Mouse (Mus musculus): Measurements from ENCODE around the gene Pgs1. TPM values are rescaled to one million over a fixed set of nuclear protein-coding genes. Genes with fewer than 3 reads are reported as not detected.

Pgs1 gene
- total and polyA plus RNA-seq, 2 experiments from 2014 or later, result 54.4 to 63.0 TPM

DNA sequence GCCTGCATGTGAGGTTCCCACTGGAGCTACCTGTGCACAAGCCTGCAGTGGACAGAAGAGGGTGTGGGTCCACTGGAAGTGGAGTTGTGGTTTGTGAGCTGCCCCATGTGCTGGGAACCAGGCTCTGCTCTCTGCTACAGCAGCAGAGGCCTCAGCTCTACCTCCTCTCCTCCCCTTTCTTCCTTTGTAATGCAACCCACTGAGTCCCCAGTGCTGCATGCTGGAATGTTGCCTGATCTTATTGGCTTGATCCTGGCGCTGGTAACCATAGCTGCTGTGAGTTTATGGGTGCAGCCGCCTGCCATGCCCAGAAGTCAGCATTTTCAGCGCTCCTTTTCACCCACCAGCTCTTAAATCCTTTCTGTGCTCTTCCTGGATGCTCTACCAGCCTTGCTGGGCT is 10.0 kb downstream of the Pgs1 start:
- Histone ChIP-seq H3K9me3 (ENCODE audit: low read length) (no peaks in the 10 kb centered on the region), H3K27me3 (ENCODE audit: insufficient read depth, low read length) (no peaks in the 10 kb centered on the region), H3K4me2 (ENCODE audit: low read depth) (no peak overlapping the region), H3K4me1 (ENCODE audit: insufficient read depth) (peaks cover 5% of the 10 kb centered on the region; the same call in 1 of the 2 replicates), H3K27ac (ENCODE audit: low read depth, low read length) (no peak overlapping the region), H3K36me3 (ENCODE audit: insufficient read depth) (peaks cover 12% of the 10 kb centered on the region), H3K9ac (no peak overlapping the region), H3K4me3 (ENCODE audit: low read depth, low read length) (no peak overlapping the region)
- ATAC-seq (no peak), DNase-seq (no peak)
- 21% methylated on average over 3 of the region's 3 CpGs for WGBS
- no peak for TF ChIP-seq CTCF (IDR thresholded peaks at IDR 0.05; ENCODE audit: low read depth)

DNA sequence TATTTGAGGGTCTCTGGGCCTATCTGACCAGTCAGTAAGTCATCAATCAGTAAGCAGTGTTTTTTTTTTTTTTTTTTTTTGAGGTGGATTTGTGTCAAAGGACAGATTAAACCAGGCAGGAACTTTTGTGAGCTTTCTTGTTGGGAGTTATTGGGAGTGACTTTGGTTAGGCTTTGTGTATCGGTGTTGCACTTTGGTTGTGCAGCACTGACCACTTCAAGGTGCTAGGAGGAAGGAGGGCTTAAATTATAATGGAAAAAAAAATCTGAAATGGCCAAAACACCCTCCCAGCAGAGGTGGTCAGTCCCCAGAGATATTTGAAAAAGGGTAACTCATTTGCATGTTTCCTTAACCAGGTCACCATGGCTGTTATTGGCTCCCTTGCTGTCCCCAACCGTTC is 11.0 kb downstream of the Pgs1 start:
- no peak overlapping the region for H3K9ac ChIP-seq
- ATAC-seq (no peak), DNase-seq (no peak)
- H3K4me2 ChIP-seq (ENCODE audit: low read depth), result no peak overlapping the region
- H3K36me3 ChIP-seq (ENCODE audit: insufficient read depth), result peaks cover 22% of the 10 kb centered on the region
- no peaks in the 10 kb centered on the region for H3K9me3 ChIP-seq (ENCODE audit: low read length)
- no peak overlapping the region for H3K27ac ChIP-seq (ENCODE audit: low read depth, low read length)
- H3K4me3 ChIP-seq (ENCODE audit: low read depth, low read length), result no peak overlapping the region
- H3K27me3 ChIP-seq (ENCODE audit: insufficient read depth, low read length), result no peaks in the 10 kb centered on the region
- no peak for TF ChIP-seq CTCF (IDR thresholded peaks at IDR 0.05; ENCODE audit: low read depth)
- WGBS, result 93% methylated on average over 2 of the region's 2 CpGs
- H3K4me1 ChIP-seq (ENCODE audit: insufficient read depth), result peaks cover 5% of the 10 kb centered on the region; the same call in 1 of the 2 replicates

DNA sequence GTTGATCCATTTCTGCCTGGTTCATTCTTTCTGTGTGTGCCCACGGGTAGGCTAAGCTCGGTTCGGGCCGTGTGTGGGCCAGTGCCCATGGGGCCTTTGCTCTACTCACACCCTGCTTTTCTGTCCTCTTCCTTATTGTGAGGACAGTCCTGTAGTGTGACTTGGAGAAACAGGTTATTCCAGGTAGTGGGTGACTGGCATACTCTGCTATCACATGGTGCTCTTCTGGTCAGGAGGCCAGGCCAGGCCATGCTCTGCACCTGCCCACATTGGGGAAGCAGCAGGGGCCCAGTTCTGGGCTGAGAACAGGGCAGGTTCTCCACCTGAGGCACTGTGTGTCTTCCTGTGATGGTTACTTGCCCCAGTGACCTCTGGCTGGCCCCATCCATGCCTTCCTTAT is 12.3 kb downstream of the Pgs1 start:
- H3K4me2 ChIP-seq (ENCODE audit: low read depth), result no peak overlapping the region
- peaks cover 5% of the 10 kb centered on the region; the same call in 1 of the 2 replicates for H3K4me1 ChIP-seq (ENCODE audit: insufficient read depth)
- H3K4me3 ChIP-seq (ENCODE audit: low read depth, low read length), result no peak overlapping the region
- no peak overlapping the region for H3K9ac ChIP-seq
- WGBS, result 92% methylated on average over 4 of the region's 4 CpGs
- ATAC-seq (no peak), DNase-seq (no peak)
- H3K27me3 ChIP-seq (ENCODE audit: insufficient read depth, low read length), result no peaks in the 10 kb centered on the region
- no peaks in the 10 kb centered on the region for H3K9me3 ChIP-seq (ENCODE audit: low read length)
- no peak overlapping the region for H3K27ac ChIP-seq (ENCODE audit: low read depth, low read length)
- peaks cover 33% of the 10 kb centered on the region for H3K36me3 ChIP-seq (ENCODE audit: insufficient read depth)
- TF ChIP-seq CTCF (IDR thresholded peaks at IDR 0.05; ENCODE audit: low read depth), result no peak

DNA sequence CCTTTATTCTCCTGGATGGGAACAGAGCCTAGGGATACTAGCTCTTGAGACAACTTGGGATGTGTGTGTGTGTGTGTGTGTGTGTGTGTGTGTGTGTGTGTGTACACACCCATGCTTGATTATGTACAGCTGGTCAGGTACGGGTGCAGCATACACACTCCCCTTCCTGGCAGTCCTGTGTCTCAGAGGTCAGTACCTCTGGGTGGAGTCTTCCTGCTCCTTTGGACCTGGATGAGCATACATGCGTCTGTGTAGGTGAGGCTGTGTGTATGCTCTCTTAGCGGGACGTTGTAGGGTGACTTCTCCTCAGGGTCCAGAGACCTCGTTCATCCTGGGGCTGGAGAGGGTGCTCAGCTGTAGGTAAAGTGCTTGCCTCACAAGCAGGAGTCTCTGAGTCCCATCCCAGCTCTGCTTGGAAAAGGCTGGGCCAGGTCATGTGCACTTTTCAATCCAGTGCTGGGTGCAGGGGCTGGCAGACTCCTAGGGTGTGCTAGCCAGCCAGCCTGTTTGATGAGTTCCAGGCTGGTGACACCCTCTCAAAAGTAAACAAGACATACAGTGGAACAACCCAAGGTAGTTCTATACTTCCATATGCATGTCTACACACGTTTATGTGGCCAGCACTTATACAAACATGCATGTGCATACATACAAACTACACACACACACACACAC is 13.3 kb downstream of the Pgs1 start:
- TF ChIP-seq CTCF (IDR thresholded peaks at IDR 0.05; ENCODE audit: low read depth), result no peak
- ATAC-seq (no peak), DNase-seq (no peak)
- H3K4me3 ChIP-seq (ENCODE audit: low read depth, low read length), result no peak overlapping the region
- no peak overlapping the region for H3K27ac ChIP-seq (ENCODE audit: low read depth, low read length)
- no peaks in the 10 kb centered on the region for H3K27me3 ChIP-seq (ENCODE audit: insufficient read depth, low read length)
- WGBS, result 88% methylated on average over 6 of the region's 6 CpGs
- no peaks in the 10 kb centered on the region for H3K9me3 ChIP-seq (ENCODE audit: low read length)
- H3K9ac ChIP-seq, result no peak overlapping the region
- H3K4me1 ChIP-seq (ENCODE audit: insufficient read depth), result no peaks in the 10 kb centered on the region
- no peak overlapping the region for H3K4me2 ChIP-seq (ENCODE audit: low read depth)
- peaks cover 43% of the 10 kb centered on the region for H3K36me3 ChIP-seq (ENCODE audit: insufficient read depth)

DNA sequence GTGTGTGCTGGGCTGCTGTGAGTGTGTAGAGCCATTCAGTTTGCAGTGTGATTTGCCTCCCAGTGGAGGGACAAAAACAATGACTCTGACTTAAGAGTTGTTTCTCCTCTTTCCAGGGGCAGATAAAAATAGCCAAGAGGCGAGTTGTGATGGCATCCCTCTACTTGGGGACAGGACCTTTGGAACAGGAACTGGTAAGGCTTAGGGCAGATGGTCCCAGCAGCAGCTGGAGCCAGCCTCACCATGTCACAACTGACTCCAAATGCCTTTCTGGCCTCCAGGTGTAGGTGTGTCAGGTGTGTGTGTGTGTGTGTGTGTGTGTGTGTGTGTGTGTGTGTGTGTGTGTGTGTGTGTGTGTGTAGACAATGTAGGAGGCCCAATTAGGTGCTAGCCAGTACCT is 14.0 kb downstream of the Pgs1 start:
- Histone ChIP-seq H3K36me3 (ENCODE audit: insufficient read depth) (peaks cover 49% of the 10 kb centered on the region), H3K4me1 (ENCODE audit: insufficient read depth) (no peaks in the 10 kb centered on the region), H3K4me3 (ENCODE audit: low read depth, low read length) (no peak overlapping the region), H3K27ac (ENCODE audit: low read depth, low read length) (no peak overlapping the region), H3K9me3 (ENCODE audit: low read length) (no peaks in the 10 kb centered on the region), H3K27me3 (ENCODE audit: insufficient read depth, low read length) (no peaks in the 10 kb centered on the region), H3K4me2 (ENCODE audit: low read depth) (no peak overlapping the region), H3K9ac (no peak overlapping the region)
- WGBS, result 53% methylated on average over 1 of the region's 1 CpGs
- ATAC-seq, result no peak
- no peak for TF ChIP-seq CTCF (IDR thresholded peaks at IDR 0.05; ENCODE audit: low read depth)
- no peak for DNase-seq

DNA sequence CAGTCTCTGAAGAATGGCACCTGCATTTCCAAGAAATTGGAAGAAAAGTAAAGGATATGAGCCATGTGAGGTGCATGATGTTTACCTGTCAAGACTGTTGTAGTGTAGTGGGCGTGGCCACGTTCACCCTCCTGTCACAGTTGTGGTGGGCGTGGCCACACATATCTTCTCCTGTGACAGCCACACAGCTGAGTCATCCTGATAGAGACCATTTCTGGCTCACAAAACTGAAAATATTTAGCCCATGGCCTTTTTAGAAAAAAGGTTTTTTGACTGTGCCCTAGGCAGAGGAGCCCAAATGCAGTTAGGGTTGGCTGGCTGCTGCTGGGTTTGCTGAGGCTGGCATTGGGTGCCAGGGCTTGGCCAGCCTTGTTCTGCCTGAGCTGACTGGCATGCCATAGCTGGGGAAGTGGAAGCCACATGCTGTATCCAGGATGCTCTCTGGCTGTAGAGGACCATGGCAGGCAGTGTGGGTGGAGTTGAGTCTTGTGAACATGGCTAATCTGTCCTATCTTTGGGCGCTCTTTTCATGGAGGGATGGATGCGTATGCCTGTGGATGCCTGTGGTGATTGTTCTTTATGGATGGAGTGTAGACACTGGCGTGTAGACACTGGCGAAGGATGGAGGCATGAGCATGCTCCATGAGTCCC is 14.6 kb downstream of the Pgs1 start:
- no peaks in the 10 kb centered on the region for H3K9me3 ChIP-seq (ENCODE audit: low read length)
- no peak for TF ChIP-seq CTCF (IDR thresholded peaks at IDR 0.05; ENCODE audit: low read depth)
- no peak overlapping the region for H3K27ac ChIP-seq (ENCODE audit: low read depth, low read length)
- ATAC-seq (no peak), DNase-seq (no peak)
- H3K27me3 ChIP-seq (ENCODE audit: insufficient read depth, low read length), result no peaks in the 10 kb centered on the region
- H3K4me1 ChIP-seq (ENCODE audit: insufficient read depth), result no peaks in the 10 kb centered on the region
- H3K9ac ChIP-seq, result no peak overlapping the region
- no peak overlapping the region for H3K4me2 ChIP-seq (ENCODE audit: low read depth)
- no peak overlapping the region for H3K4me3 ChIP-seq (ENCODE audit: low read depth, low read length)
- 92% methylated on average over 7 of the region's 7 CpGs for WGBS
- peaks cover 55% of the 10 kb centered on the region for H3K36me3 ChIP-seq (ENCODE audit: insufficient read depth)

DNA sequence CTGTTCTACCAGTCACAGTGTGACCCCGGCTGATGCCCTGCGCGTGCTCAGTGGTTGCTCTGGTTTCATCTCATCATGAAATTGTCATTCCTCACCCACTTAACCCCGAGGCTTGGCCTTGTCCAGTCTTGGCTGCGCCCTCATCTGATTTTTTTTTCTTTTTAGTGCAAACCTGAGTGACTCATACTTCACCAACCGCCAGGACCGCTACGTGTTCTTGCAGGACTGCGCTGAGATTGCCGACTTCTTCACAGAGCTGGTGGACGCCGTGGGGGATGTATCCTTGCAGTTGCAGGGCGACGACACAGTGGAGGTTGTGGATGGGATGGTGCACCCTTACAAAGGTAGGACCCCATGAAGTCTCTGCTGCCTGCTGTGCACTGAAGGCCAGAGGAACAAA is 17.1 kb downstream of the Pgs1 start:
- no peak for TF ChIP-seq CTCF (IDR thresholded peaks at IDR 0.05; ENCODE audit: low read depth)
- no peak for DNase-seq
- H3K27ac ChIP-seq (ENCODE audit: low read depth, low read length), result no peak overlapping the region
- WGBS, result 95% methylated on average over 14 of the region's 14 CpGs
- H3K4me3 ChIP-seq (ENCODE audit: low read depth, low read length), result no peak overlapping the region
- no peaks in the 10 kb centered on the region for H3K27me3 ChIP-seq (ENCODE audit: insufficient read depth, low read length)
- H3K36me3 ChIP-seq (ENCODE audit: insufficient read depth), result peaks cover 72% of the 10 kb centered on the region
- H3K4me1 ChIP-seq (ENCODE audit: insufficient read depth), result no peaks in the 10 kb centered on the region
- no peak overlapping the region for H3K9ac ChIP-seq
- ATAC-seq, result no peak
- H3K4me2 ChIP-seq (ENCODE audit: low read depth), result no peak overlapping the region
- no peaks in the 10 kb centered on the region for H3K9me3 ChIP-seq (ENCODE audit: low read length)
